Mouse (Mus musculus) liver (tissue): ENCODE measurements around the gene Rab42.

Experiments used
- DNase-seq: peaks from one replicate; pipeline ENCODE4 v3.0.0-alpha.2; 2020; ENCODE audit warnings: mixed read lengths

Gene Rab42

GRCm38 (mm10) chr4:132302939-132303479 is at the start of gene Rab42:
TSS of gene Rab42 (minus strand) at chr4:132303385.
- peak; percentile 80 for DNase-seq

GRCm38 (mm10) chr4:132352739-132353138 is 49.6 kb upstream of the Rab42 start:
- DNase-seq: peak; percentile 42

DNA sequence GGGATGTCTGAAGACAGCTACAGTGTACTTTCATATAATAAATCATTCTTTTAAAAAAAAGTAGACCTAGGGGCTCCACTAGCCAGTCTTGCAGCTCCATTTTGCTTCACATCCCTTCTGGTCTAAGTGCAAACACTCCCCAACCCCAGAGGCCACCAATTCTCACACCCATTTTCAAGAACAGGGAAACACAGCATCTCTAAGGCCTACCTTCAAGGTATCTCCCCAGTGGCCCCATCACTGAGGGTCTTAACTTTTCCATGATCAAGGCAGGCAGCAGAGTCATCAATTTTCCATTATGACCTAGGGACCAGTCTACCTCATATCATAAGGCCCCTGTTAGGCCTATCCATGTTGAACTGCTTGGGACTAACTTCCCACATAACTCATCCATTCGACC is 48.2 kb upstream of the Rab42 start:
- DNase-seq: no peak

- DNase-seq: no peak
Measured at GRCm38 (mm10) chr4:132350854-132351253, 47.7 kb upstream of the Rab42 start.

DNA sequence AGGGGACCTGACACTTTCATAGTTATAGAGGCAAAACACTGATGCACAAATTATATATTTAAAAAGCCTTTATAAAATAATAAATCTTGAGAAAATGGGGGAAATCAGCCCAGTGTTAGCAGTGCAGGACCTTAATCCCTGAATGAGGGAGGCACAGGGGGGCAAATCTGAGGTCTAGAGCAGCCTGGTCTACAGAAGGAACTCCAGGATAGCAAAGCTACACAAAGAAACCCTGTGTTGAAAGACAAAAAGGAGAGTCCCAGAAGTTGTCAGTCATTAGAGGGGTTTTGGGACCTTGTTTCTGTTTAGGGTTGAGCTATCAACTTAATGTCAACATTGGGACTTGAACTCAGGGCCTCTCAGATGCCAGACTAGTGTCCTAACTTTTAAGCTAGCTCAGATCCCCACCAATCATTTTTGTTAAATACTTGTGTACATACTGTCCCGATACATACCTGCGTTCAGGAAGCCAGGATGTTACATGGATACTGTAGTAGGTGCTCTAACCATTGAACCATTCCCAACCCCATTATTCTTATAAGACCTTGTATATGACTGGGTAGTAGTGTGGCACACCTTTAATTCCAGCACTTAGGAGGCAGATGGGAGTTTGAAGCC is 47.0 kb upstream of the Rab42 start:
- DNase-seq: no peak

DNA sequence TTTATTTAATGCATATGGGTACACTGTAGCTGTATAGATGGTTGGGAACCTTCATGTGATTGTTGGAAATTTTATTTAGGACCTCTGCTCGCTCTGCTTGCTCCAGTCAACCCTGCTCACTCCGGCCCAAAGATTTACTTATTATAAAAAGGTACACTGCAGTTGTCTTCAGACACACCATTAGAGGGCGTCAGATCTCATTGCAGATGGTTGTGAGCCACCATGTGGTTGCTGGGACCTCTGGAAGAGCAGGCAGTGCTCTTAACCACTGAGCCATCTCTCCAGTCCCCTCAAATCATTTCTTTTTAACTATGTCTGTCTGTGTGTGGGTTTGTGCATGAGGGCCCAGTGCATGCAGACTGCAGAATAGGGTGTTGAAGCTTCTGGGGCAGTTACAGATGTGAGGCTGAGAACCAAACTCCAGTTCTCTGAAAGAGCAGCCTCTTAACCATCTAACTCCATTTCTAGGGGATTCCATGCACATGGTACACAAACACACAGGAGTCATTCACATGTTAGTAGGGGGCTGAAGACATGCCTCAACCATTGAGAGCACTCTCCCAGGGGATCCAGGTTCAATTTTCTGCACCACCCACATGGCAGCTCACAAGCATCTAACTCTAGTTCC is 46.4 kb upstream of the Rab42 start:
- DNase-seq: no peak

- no peak for DNase-seq
Measured at GRCm38 (mm10) chr4:132346661-132347060, 43.5 kb upstream of the Rab42 start.

GRCm38 (mm10) chr4:132346261-132346660 is 43.1 kb upstream of the Rab42 start:
- no peak for DNase-seq

DNA sequence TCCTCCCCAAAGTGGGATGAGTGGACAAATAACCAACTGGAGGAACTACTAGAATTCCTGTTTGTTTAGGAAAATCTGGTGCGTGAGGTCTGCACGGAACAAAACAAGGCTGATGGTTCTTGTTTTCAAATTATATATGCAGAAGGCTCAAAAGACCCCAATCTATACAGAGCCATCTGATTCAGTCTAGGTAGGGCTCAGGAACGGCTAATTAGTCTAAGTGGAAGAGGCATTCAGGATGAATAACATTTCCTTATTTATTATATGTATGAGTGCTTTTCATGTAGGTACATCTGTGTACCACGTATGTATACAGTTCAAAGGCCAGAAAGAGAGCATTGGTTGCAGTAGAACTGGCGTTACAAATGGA is 42.6 kb upstream of the Rab42 start:
- DNase-seq: no peak

- DNase-seq: peak; percentile 96
Measured at GRCm38 (mm10) chr4:132345135-132345842, 42.1 kb upstream of the Rab42 start.

DNA sequence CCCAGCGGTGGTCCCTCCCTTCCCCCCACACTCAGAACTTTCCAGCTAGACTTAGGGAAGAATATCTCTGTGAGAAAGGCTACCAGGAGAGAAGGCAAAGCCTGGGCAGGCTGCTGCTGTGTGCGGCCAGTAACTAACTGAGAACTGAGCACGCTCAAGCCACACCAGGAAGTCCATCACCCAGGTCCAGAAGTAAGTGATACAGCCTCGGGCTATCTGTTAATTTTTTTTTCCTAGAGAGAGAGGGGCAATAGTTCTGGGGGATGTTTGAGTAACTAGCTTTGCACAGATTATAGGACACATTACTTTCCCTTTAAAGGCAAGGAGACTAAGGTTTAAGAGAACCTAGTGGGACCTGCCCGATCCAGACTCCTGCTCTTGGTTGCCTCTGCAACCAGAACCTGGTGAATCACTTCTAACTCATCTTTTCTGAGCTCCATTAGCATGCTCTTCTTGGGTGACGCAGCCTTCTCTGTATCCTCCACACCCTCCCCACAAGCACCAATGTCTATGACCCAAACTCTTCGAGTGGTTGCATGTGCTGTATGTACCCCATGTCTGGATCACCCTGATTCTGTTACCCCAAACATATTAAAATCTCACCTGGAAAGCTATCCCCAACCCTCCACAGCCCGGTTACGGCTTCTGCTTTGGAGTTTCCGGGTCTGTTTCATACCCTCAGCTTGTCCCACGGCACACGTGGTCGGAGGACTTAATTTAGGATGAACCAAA is 41.4 kb upstream of the Rab42 start:
- DNase-seq: peak; percentile 50

DNA sequence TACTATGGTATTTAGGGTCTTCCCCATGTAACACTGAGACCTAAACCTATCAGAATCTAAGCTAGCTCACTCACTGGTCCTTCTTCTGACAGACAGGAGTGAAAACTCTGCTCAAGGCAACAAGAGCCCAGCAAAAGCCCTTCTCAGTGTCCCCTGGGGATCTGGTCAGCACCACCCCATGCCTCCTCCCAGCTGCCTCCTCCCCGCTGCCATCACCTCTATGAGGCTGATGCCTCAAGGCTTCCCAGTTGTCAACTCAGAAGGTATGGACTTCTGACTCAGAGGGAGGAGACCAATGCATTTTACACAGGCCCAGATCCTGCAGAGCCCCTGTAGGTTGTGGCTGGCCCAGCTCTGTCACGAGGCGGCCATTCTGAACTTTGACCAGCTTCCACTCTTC is 38.3 kb upstream of the Rab42 start:
- no peak for DNase-seq

DNA sequence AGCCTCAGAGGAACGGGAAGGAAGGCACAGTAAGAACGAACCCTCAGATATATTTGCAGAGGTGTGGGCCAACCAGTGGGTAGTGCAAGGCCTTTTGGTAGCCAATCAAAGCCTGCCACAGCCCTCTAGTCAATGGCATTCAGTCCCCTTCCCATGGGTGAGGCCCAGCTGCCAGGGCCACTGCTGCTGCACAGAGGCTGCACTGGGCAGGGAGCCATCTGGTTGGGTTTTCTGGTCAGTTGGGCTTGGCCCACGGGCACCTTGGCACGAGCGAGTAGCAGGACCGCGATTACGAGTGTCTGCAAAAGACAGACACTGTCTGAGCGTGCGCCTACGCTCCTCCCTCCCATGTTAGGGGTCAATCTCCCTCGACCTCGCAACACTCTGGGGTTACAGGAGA is 35.8 kb upstream of the Rab42 start:
- DNase-seq: no peak

DNA sequence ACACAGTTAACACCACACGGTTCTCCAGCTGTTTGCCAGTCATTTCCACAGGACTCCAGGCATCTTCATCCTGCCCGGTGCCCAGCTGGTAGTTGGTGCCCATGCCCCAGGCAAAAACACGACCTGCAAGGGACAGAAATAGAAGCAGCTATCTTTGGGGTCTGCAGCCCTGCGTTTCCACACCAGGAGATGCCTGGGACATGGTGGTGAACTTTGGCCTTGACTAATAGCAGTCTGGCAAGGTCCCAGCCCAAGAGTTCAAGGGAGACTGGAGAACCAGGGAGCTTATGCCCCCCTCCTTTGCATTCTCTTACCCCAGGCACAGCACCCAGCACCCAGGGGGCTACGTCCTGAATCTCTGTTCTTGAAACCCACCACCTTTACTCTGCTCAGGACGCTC is 29.7 kb upstream of the Rab42 start:
- no peak for DNase-seq

DNA sequence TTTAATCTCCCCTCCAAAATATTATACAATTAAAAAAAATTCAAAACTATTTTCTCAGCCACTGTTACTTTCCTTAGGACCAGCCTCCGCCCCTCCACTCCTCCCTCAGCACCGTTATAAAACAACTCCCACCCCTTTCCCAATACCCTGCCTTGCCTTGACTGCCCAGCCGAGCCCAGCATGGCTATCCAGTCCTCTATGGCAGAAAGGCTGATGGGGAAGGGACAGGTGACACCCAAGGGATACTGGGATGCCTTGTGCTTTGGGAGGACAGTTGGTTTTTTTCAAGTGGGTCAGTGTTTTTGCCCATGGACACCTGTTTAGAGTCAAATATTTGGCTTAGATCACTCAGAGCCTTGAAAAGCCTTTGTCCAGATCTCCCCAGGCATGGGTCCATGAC is 28.8 kb upstream of the Rab42 start:
- no peak for DNase-seq

DNA sequence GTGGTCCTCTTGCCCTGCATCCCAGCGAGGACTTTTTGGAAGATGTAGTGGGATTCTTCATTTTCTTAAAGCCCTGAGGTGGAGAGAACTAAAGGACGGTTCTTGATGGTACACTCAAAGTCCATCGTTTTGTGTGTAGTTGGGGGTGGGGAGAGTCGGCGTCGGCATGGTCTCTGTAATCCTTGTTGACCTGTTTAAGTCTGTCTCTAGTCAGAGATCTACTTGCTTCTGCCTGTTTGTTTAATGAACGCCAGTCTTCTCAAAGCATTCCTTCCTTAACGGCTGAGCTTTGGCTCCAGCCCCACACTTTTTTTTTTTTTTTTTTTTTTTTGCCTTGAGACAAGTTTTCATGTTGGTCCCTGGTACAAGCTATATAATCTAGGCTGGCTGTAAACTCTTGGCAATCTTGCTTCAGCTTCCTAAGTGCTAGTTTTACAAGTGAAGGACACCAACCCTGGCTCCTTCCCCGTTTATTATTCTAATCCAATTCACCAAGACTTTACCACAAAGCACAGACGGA is 26.7 kb upstream of the Rab42 start:
- no peak for DNase-seq

- peak; percentile 98 for DNase-seq
Measured at GRCm38 (mm10) chr4:132329115-132329834, 26.1 kb upstream of the Rab42 start, which contains the start of gene Trnau1ap. TSS of gene Trnau1ap (minus strand) at chr4:132329538.

DNA sequence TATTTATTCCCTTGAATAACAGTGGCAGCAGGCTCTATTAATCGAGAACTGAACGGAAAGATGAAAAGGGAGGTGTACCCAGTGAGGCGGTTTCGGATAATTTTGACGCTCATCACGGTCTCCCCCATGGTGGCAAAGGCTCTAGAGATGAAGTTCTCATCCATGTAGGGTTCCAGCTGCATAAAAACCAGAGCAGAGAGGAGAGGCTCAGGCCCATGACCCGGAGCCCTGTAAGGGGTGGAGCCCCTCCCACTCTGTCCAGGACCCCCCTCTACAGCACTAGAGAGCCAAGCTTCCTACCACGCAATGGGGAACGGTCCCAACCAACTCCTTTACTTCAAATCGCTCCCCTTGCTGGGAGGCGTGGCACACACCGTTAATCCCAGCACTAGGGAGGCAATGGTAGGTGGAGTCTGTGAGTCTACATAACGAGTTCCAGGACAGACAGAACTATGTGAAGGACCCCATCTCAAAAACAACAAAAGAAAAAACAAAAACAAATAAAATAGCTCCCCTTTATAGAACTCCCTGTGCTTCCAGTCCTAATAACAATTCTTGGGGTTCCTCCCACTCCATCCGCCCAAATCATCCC is 25.3 kb upstream of the Rab42 start:
- DNase-seq: no peak

- no peak for DNase-seq
Measured at GRCm38 (mm10) chr4:132326481-132326880, 23.3 kb upstream of the Rab42 start.

DNA sequence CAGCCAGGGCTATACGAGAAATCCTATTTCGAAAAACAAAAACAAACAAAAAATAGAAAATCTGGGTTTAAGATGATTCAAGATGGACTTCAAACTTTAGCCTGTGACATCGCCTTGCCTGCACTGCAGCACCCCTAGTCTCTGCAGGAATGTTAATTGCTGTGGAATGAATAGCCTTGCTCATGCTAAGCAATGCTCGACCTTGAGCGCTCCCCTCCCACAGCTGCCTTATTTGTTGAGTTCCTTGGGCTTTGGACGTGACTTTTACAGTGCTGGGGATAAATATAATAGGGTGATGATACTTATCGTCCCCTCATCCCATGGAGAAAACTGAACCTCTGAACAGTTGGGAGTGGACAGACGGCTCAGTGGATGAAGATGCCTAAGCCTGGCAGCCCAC is 12.5 kb upstream of the Rab42 start:
- no peak for DNase-seq

DNA sequence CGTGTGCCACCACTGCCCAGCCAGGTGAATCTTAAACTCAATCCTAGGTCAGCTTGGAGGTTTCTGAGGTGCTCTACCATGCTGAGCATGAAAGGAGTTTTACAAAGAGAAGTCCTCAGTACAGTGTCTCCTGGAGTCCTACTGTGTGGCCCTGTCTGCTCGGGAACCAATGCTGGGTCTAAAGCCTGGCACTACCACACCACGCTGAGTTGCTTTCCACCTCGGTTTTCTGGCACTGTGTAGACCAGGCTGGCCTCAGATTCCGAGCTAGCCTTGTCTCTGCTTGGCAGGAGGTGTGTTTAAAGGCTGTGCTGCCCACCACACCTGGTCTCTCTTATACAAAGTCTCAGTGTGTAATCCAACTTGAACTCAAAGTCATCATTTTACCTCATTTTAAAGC is 9.4 kb upstream of the Rab42 start:
- no peak for DNase-seq

- no peak for DNase-seq
Measured at GRCm38 (mm10) chr4:132311801-132312200, 8.6 kb upstream of the Rab42 start.
